In genomic region chr4:120186441-120186840, GRCm38 (mm10) we compare ENCODE assay signal across 29 mouse cellular contexts. TPM values are rescaled to one million over a fixed set of nuclear protein-coding genes. Genes with fewer than 3 reads are reported as not detected.
"Had no signal": no experiment of that assay in that cellular context is flagged by ENCODE, and none has a peak within 500 bp of the region (broad histone marks: within the 10 kb centered on the region; RNA-seq: fewer than 3 reads in every experiment).

No protein-coding gene starts in this region.

- DNase-seq: cerebellum, adult 9-11 months; cerebellum, postnatal 36 days; forebrain, postnatal 0 days; gastrocnemius, adult 2 months; gastrocnemius, postnatal 10 days; gastrocnemius, postnatal 14 days; gastrocnemius, postnatal 25 days; gastrocnemius, postnatal 36 days; heart, adult 11 months; heart, adult 2 months had no signal

- H3K27me3 ChIP-seq: embryonic facial prominence, embryonic 12.5 days; embryonic facial prominence, embryonic 13.5 days; embryonic facial prominence, embryonic 15.5 days; forebrain, embryonic 12.5 days; forebrain, embryonic 13.5 days; forebrain, embryonic 15.5 days had no signal

- ATAC-seq: forebrain, embryonic 13.5 days; forebrain, embryonic 14.5 days; forebrain, embryonic 15.5 days; forebrain, embryonic 16.5 days; forebrain, postnatal 0 days had no signal

- H3K36me3 ChIP-seq: embryonic facial prominence, embryonic 10.5 days; embryonic facial prominence, embryonic 12.5 days; embryonic facial prominence, embryonic 13.5 days; embryonic facial prominence, embryonic 15.5 days; forebrain, embryonic 10.5 days; forebrain, embryonic 12.5 days; forebrain, embryonic 15.5 days had no signal

- H3K4me2 ChIP-seq: embryonic facial prominence, embryonic 12.5 days; embryonic facial prominence, embryonic 13.5 days; embryonic facial prominence, embryonic 15.5 days; forebrain, embryonic 12.5 days; forebrain, embryonic 13.5 days; forebrain, embryonic 15.5 days had no signal

- H3K4me1 ChIP-seq: embryonic facial prominence, embryonic 12.5 days; embryonic facial prominence, embryonic 13.5 days had no signal

- H3K27ac ChIP-seq: embryonic facial prominence, embryonic 10.5 days; embryonic facial prominence, embryonic 12.5 days; embryonic facial prominence, embryonic 13.5 days; embryonic facial prominence, embryonic 15.5 days; forebrain, embryonic 10.5 days; forebrain, embryonic 12.5 days; forebrain, embryonic 13.5 days; forebrain, embryonic 15.5 days; gastrocnemius, adult 2 months; heart, adult 2 months had no signal

- H3K4me3 ChIP-seq: embryonic facial prominence, embryonic 10.5 days; embryonic facial prominence, embryonic 12.5 days; embryonic facial prominence, embryonic 13.5 days; embryonic facial prominence, embryonic 15.5 days; erythroblast, embryonic 14.5 days; forebrain, embryonic 10.5 days; forebrain, embryonic 12.5 days; forebrain, embryonic 13.5 days; forebrain, embryonic 15.5 days; gastrocnemius, adult 2 months; heart, adult 2 months had no signal

- H3K9me3 ChIP-seq: embryonic facial prominence, embryonic 10.5 days; embryonic facial prominence, embryonic 12.5 days; embryonic facial prominence, embryonic 13.5 days; embryonic facial prominence, embryonic 15.5 days; forebrain, embryonic 10.5 days; forebrain, embryonic 12.5 days; forebrain, embryonic 13.5 days; forebrain, embryonic 15.5 days had no signal

- H3K9ac ChIP-seq: embryonic facial prominence, embryonic 12.5 days; embryonic facial prominence, embryonic 13.5 days; embryonic facial prominence, embryonic 15.5 days; forebrain, embryonic 12.5 days; forebrain, embryonic 13.5 days; forebrain, embryonic 15.5 days; forebrain, postnatal 0 days had no signal

RNA-seq across cellular contexts. Expression of gene Edn2, which starts 25.4 kb away (rescaled TPM):
- total RNA-seq: common myeloid progenitor, adult 5-6 weeks; forebrain, postnatal 0 days; gastrocnemius, adult 18-20 months; gastrocnemius, adult 2 months; gastrocnemius, adult 8-10 months; gastrocnemius, postnatal 10 days; gastrocnemius, postnatal 14 days; gastrocnemius, postnatal 25 days; gastrocnemius, postnatal 36 days; gastrocnemius, postnatal 4 days; granulocyte monocyte progenitor cell, adult 5-6 weeks; heart, adult 18-20 months; heart, adult 2 months; heart, adult 8-10 months had no signal
- polyA plus RNA-seq: embryonic facial prominence, embryonic 10.5 days; erythroblast, embryonic 14.5 days; forebrain, embryonic 10.5 days; forebrain, embryonic 11.5 days; forebrain, embryonic 12.5 days had no signal
